Mouse (Mus musculus) layer of hippocampus, adult 8-10 months (tissue): ENCODE data around the gene Itgax. TPM values are rescaled to one million over a fixed set of nuclear protein-coding genes. Genes with fewer than 3 reads are reported as not detected.
A peak's percentile ranks its signal among the peaks of the same experiment; 100 is the strongest.

Experiments used
- DNase-seq, 2 experiments: peaks; one replicate each; pipeline ENCODE4 v3.0.0; 2022; ENCODE audit warnings: low spot score in 2 of 2
- total RNA-seq, 4 experiments: library from RNA; stranded (reverse); gene quantifications; 2 replicates each; pipeline ENCODE4 v1.2.4; 2022

Itgax gene
- total RNA-seq = 10 to 100 TPM in 2 of 4 experiments, under 1 TPM in 1, not detected in 1; 0.55 to 37.4 (median 30.5) TPM

DNA sequence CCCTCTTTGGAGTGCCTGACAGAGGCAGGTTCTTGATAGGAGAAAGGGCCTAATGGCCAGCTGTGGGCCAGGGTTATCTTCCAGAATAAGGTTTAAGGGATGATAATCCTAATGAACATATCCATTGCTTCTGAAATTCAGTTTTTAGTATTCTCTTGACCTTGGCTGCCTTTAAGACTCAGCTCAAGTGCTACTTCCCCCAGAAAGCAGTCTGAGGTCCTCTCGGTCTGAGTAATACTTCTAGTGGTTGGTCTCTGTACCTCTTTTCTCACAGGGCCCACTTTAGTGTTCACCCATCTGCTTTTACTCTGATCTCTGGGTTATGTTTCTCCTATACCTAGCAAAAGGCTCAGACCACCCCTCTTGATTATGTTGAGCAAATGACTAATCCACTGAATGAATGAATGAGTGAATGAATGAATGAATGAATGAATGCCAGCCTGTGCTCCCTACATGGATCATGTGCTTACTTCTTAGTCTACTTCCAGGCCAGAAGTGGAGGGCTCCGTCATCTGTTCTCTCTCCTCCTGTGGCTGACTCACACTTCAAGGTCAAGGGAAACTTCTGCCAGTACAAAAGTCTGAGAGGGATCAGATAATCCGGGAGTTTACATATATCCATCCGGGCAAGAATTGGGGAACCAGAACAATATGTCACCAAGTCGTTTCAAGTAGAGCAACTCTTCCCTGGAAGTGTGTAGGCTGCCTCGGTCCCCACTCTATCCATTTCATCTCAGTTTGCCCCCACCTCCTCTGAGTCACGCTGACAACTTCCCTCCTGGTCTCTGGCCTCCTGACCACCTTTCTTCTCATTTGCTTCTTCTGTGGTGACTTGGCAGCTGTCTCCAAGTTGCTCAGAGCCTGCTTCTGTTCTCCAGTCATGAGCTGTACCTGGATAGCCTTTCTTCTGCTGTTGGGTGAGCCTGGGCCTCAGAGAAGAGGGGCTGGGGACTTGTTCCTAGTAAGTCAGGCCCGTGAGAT is at the start of gene Itgax:
Gene Itgax (plus strand): TSS at position 807 of the 980 bp plus-strand sequence.
- no peak for DNase-seq

GRCm38 (mm10) chr7:128080012-128080411 is 49.3 kb upstream of the Itgax start:
- DNase-seq = no peak

DNA sequence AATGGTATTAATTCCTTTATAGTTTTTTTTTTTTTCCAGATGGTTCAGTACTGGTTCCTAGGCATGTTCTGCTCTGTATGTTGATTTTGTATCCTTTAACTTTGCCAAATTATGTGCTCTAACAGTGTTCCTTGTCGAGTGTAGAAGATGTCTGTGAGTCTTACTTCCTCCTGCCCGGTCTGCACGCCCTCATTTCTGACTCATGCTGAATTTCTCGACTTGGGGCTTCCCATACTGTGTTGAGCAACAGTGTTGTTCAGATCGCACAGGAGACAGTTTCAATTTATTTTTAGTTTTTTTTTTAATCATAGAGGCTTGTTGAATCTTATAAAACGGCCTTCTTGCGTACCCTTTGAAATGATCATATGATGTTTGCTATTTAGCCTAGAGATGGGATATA is 40.2 kb upstream of the Itgax start:
- no peak for DNase-seq

GRCm38 (mm10) chr7:128098135-128098534 is 31.2 kb upstream of the Itgax start:
- no peak for DNase-seq

DNA sequence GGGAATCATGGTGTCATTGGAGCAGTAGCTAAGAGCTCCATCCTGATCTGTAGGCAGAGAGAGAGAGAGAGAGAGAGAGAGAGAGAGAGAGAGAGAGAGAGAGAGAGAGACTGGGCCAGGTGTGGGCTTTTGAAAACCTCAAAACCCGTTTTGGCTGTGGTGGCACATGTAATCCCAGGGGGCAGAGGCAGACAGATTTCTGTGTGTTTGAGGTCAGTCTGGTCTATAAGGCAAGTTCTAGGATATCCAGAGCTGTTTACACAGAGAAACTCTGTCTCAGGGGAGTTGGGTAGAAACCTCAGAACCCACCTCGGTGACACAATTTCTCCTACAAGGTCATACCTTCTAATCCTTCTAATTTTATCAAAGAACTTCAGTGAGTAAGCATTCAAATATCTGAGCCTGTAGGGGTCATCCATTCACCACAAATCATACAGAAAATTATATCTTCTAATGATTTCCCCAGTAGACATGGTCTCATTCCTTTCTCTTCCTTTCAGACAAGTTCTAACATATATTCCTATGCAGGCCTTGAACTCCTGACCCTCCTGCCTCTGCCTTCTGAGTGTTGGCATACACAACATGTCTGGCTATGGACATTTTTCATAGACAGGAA is 28.5 kb upstream of the Itgax start:
- DNase-seq = no peak

- peak; percentile 19 to 49 for DNase-seq
These were observed 24.1 kb upstream of the Itgax start for GRCm38 (mm10) chr7:128105246-128105645.

DNA sequence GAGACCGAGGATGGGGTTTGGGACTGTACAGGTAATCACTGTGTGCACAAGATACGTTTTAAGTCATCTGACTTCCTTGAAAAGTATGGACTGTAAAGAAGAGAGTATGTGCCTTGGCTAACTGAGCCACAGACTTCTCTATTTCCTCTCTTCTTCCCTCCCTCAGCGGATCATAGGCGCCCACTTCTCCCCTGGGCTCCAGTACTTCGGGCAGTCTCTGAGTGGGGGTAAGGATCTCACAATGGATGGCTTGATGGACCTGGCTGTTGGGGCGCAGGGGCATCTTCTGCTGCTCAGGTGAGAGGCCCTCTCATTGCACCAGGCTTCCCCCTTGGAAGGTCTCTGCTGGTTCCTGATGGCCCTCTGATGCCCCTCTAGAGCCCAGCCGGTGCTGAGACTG is 21.9 kb upstream of the Itgax start:
- DNase-seq = no peak

GRCm38 (mm10) chr7:128110314-128110713 is 19.0 kb upstream of the Itgax start:
- DNase-seq = no peak

GRCm38 (mm10) chr7:128112131-128112530 is 17.2 kb upstream of the Itgax start:
- DNase-seq = no peak

DNA sequence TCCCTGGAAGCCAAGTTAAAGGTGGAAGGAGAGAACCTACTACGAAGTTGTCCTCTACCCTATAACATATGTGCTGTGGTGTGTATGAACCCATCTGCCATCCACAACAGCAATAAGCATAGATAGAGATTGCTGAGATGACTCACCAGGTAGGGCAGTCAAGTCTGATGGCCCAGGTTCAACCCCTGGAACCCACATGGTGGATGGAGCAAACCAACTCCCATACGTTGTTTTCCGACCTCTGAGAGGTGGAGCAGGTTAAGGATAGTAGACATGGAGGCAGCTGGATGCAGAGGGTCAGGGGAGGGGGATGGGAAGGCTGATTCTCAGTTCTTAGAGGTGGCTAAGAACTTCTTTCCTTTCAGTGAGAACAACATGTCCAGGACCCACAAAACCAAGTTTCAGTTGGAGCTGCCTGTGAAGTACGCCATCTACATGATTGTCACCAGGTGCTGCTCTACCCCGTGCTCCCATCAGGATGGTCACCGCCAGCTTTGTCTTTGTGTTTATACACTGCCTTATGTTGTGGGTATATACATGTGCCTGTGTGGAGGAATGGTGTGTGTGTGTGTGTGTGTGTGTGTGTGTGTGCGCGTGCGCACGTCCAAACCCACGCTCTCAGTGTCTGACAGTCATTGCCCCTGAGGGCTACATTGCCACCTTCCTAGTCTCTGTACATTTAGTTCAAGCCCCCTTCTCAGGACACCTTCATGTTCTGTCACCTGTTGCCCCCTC is 14.8 kb upstream of the Itgax start:
- no peak for DNase-seq

GRCm38 (mm10) chr7:128115211-128115958 is 14.0 kb upstream of the Itgax start:
- no peak for DNase-seq

GRCm38 (mm10) chr7:128116396-128116795 is 13.0 kb upstream of the Itgax start:
- DNase-seq = no peak

GRCm38 (mm10) chr7:128119726-128120490 is 9.4 kb upstream of the Itgax start:
- no peak for DNase-seq

GRCm38 (mm10) chr7:128132148-128132547 is 2.8 kb downstream of the Itgax start:
- no peak for DNase-seq

- no peak for DNase-seq
These were observed 4.2 kb downstream of the Itgax start for GRCm38 (mm10) chr7:128133596-128133995.

GRCm38 (mm10) chr7:128136927-128137326 is 7.6 kb downstream of the Itgax start:
- no peak for DNase-seq

DNA sequence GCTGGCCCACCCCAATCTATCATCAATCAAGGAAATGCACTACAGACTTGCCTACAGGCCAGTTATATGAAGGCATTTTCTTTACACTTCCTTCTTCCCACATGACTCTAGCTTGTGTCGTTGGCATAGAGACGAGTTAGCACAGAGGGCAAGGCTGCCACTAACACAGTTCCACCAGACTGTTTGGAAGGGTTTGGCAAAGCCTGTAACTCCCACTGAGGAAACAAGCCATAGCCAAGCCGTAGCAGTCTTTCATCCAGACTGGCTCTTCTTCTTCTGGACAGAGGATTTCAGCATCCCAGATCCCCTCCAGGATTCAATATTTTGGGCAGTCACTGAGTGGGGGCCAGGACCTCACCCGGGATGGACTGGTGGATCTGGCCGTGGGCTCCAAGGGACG is 10.3 kb downstream of the Itgax start:
- DNase-seq = no peak

DNA sequence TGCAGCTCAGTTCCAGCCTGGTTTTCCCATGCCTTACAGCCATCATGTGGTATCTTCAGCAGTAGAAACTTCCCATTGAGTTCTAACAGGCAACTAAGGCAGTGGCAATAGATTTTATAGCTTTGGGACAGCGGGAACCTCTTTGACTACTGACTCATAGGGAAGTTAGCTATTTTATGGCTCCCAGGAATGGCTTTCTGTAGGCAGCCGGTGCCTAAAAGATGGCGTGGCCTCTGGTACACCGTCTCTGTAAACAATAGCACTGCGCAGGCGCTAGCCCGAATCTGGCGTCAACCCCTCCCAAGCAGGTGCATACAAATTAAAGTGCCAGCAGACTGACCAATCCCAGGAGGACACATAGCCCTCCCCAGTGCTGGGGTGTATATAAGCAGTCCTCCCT is 21.6 kb downstream of the Itgax start:
- DNase-seq = no peak

GRCm38 (mm10) chr7:128154076-128154475 is 24.7 kb downstream of the Itgax start, which contains the start of gene Itgad:
Gene Itgad (plus strand): TSS chr7:128154376.
- no peak for DNase-seq

GRCm38 (mm10) chr7:128154924-128155323 is 25.6 kb downstream of the Itgax start:
- no peak for DNase-seq
